Mouse (Mus musculus) mature B cell (primary cell): ENCODE data around the gene Efhd2.

Experiments
- in situ Hi-C: fragments of 300-500 bp; cut with MboI; formaldehyde crosslinking; loops from 2 replicates; pipeline ENCODE4 v1.14.3; 2019

The Efhd2 gene

DNA sequence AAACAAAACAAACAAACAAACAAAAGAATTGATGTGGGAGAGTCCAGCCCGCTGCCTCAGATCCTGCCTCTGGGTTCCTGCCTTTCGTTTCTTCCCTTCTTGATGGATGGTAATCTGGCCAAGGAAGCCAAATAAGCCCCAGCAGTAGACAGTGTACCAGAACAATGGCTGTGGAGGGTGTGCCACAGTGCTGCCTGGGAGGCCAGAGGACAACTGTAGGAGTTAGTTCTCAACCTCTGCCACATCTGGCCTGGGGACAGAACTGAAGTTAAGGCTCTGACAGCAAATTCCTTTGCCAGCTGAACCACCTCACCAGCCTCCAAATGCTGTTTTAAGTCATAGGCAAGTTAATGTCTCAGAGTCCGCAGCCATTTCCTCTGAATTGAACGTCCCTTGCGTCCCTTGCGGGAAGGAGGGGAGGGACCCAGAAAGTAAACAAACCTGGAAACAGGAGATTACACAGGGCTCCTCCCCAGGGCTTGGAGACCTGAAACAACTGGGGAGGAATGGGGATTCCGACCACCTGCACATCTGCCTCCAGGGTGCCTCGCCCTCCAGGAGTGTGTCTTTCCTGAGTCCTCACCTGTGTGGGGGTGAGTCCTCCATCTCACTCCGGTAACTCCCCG lies 6.7 kb upstream of the Efhd2 start:
- in situ Hi-C loops: no loop called here

DNA sequence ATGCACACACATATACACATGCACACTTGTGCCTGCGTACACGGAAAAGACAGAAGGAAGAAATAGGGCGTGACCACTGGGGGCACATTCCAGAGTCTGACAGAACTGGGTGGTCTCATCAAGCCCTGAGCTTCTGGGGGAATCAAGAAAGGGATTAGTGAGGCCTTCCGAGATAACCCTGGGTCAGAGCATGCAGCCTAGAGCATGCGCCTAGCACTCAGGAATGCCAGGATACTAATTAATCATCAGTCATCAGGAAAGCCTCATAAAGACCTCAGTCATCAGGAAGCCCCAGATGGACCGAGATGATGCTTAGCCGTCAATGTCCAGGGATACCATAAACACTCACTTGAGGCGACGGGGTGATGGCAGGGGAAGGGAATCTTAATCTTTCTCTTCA lies 5.2 kb upstream of the Efhd2 start:
- in situ Hi-C loops: no loop called here

DNA sequence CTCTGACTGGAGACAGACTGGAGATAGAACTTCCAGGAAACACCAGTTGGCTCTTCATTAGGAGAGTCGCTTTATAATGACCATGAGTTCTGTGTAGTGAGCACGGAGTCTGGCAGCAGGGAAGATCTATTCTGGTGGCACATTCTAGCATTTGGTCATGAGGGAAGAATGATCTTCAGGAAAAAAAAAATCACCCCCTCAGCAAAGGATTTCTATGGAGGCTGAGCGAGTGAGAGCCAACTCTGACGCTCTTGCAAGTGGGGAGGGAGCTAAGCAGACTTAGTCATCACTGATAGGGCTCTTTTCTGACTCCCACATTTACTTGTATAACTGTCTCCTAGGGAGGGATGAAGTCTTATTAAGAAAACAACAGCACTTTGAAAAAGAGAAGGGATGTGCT lies 4.4 kb upstream of the Efhd2 start:
- in situ Hi-C loops: no loop called here

DNA sequence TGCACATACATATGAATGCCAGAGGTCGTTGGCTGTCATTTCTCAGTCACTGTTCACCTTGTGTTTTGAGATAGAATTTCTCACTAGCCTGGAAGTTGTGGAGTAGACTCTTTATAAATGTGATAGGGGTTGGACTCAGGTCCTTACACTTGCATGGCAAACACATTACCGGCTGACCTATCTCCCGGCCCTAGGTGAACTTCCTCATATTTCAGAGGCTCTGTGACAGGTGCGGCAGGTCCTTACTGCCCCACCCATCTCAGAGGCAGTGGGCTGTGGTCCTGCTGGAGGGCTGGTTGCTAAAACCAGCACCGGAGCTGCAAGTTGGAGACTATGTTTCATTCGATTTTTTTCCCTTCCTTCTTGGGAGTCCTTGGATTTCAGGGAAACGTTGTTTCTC lies 3.9 kb upstream of the Efhd2 start:
- in situ Hi-C loops: no loop called here

DNA sequence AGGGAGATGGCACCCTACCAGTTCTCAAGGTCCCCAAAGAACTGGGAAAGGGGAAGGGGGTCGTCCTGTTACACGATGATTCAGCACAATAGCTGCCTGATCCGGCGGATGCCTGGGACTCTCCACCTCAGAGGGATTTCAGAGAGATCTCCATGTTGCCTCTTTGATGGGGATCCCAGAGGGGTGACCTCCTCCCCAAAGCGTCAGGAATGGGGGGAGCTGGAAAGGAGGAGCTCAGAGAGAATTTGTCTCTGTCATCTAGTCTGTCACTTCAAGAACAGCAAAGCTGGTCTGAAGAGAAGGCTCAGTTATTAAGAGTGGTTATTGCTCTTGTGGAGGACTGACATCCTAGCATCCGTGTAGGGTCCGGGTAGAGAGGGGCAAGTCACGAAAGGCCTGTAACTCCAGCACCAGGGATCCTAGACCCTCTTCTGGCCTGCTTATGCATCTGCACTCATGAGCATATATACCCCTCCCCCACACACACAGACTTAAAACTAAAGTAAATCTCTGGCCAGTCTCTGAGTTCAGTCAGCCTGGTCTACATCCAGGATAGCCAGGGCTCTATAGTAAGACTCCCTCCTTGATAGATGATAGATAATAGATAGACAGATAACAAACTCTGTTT lies 875 bp upstream of the Efhd2 start:
- in situ Hi-C loops: no loop called here

DNA sequence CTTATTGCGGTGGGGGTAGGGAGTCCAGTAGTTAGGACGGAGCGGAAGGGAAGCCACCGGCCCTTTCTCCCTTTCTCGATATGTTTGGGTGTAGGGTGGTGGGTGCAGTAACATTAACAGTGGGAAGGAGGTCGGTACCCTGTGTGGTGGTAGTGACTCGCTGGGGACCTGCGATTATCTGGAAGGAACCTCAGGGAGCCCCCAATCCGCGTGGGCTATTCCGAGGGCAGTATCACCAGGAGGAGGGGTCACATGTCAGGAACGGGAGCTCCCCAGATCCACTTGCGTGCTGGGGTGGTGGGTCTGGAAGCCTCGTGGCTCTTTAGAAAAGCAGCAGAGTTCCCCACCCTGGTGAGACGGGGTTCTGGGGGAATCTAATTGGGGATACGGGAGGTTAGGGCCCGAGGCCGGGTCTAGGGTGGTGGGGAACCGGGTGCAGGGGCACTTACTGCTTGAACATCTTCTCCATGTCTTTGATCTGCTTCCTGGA lies 564 bp downstream of the Efhd2 start:
- in situ Hi-C loops: no loop called here

DNA sequence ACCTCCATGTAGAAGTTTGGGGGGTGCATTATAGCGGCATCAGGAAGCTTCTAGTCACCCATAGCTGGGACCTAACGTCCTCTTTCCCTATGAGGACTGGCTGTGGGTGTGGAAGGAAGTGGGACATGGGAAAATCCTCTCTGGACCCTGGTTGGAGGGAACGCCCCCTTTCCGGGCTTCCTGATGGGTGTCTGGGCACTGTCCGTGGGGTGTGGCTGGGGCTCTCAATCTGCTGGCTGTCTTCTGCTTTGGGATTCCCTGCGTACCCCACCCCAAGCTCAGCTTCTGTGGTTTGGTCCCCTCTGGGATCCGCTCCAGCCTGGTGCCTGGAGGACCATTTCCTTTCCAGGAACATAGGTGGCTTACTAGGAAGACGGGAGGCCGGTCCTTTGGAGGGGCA lies 1.7 kb downstream of the Efhd2 start:
- in situ Hi-C loops: no loop called here

DNA sequence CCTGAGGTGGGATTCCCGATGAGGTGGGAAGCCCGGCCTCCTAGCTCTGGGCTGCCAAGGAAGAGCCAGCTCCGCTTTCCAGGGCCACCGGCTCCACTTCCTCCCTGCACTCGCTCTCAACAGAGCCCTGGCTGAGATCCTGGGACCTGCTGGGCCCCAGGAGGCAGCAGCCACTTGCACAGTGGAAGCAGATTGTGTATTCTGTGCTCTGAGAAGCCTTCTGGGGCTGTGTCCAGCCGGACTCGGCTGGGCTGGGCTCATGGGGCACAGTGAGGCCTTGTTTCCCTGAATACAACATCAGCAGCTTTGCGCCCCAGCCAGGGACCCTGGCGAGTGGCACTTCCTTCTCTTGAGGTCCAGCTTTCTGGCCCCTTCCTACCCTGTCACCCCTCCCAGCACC lies 2.8 kb downstream of the Efhd2 start:
- in situ Hi-C loops: no loop called here

DNA sequence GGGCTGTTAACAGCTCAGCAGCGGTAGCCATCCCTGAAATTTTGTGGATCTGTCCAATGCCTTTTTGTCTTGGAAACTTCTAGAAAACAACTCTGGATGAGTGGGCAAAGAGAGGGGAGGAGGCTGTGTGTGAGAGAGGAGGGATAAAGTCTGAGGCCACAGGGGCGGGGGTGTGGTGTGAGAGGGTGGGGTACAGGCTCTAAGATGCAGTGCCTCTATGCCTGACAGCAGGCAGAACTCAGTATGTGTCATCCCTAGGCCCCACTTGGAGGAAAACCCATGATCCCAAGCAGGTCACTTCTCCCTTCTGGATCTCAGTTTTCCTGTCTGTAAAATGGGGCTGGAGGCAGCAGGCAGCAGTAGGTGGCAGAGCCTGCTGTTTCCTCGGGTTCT lies 3.4 kb downstream of the Efhd2 start:
- in situ Hi-C loops: no loop called here

DNA sequence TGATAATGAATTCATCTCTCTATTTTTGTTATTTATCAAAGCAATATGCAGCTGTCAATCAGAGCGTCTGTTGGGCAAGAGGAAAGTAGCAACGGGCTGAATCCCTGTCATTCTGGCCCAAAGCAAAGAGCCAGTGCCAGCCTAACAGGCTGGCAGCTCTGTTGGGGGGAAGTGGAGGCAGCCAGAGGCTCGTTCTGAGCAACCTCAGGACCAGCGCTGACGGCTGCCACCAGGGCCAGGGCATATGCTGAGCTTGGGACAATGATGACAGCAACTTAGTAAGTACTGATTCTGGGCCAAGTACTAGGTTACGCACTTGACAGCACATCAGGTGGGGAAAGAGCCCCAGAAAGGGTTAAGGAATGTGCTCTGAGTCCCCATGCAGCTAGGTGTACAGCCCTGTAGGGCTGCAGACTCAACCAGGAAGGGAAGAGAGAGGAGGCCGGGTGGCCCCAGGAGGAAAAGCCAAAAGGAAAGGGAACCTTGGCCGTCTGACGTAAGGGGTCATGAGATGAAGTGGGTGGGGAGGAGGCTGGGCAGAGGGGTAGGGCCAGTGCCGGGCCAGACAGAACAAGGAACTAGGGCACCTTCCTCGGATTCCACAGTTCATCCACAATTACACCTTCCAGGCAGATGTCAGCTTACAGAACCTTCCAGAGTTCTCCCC lies 3.9 kb downstream of the Efhd2 start:
- in situ Hi-C loops: no loop called here

DNA sequence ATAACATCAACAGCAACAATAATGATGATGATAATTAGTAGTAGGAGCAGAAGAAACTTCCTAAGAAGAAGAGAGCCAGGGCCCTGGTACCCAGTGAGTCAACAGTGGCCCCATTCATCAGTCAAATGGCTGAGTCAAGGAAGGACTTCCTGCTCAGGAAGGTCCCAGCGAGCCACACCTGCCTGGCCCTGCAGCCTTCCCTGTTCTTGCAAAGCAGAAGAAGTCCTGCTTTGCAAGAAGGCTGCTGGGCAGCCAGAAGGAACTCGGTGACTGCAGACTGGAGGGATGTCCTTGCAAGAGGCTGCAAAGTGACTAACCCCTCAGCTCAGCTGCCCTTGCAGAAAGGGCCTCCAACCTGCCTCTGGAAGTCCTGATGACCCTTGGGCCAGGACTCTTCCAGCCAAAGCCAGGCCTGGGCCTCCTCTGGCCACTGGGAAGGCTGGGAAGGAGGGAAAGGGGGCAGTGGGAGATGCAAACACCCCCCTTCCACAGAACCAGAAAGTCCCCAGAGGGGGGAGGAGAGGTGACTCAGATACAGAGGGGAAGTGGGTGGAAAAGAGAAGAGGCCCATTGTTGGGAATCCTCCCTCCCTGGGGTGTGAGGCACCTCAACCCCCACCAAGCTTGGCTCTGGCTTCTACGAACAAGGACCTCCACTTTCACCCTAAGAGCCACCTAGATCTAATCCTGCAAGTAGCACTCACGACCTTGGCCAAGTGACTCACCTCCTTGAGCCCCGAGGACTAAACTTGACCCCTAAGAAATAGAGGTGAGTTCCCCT lies 5.1 kb downstream of the Efhd2 start:
- in situ Hi-C loops: no loop called here

DNA sequence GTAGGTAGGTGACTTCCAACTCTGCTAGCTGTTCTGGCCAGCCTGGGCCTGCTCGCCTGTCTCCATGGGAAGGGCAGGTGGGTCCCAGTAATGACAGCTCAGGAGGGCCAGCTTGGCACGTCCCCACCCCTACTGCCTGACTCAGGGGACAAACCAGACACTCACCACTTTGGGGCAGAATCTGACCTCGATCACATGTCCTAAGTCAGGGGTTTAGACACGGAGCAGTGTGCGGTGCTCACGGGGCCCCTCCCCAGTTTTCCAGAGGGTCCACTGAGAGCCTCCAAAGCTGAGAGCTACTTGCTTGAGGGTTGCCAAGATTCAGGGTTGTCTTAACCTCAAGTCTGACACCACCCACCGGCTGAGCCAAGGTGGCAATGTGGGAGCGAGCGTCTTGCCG lies 6.7 kb downstream of the Efhd2 start:
- in situ Hi-C loops: no loop called here

DNA sequence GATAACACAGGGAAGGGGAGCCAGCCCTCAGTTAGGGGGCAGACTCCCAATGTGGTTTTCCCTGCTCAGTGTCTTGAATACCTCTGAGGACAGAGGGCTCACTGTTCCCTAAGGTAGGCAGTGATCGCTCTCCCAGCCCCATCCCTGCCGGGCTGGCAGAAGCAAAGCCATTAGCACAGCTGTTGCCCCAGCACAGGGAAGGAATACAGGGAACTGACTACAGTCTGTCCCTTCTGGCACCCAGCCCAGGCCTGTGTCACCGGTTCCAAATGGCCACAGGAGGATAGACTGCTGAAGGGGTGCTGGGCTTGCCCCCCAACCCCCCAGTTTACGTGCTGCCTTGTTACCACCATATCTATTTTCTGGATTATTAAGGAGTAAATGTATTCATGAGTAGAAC lies 7.2 kb downstream of the Efhd2 start:
- in situ Hi-C loops: no loop called here

DNA sequence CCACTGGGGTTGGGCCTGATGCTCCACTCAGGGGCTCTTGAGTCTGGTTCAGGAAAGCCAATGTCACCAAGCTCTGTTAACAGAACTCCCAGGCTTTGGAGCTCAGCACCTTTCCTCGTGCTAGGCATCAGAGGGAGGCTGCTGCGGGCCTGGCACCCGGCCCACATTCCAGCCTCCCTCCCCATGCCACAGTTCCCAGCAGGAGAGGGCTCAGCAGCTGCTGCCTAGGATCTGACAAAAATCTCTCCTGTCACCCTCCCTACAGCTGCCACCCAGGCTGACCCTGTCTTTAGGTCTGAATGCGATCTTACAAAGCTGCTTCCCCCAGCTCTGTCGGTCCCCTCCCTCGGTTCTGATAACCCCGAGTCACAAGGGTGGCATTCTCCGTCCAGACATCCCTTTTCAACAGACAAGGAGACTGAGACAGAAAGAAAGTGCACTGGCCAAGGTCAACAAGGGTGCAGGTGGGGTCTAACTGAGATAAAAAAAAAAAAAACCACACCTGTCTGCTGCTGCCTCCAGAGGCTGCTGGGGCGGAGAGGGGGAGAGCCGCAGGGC lies 7.7 kb downstream of the Efhd2 start:
- in situ Hi-C loops: no loop called here

DNA sequence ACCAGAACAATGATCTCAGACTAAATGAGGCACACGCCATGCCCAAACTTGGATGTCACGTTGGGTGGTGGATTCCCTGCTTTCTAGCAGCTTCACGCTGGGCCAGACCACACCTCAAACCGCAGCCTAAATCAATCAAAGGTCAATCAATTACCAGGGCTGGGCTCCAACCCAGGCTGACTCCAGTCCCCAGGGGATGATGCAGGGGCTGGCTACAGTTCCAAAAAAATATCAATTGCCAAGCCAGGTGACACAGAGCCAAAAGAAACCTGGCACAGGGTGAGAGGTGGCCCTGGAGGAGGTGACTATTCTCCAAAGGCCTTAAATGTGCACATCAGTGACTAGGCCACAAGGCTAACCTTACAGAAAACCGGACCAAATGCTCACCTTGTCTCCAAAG lies 9.1 kb downstream of the Efhd2 start:
- in situ Hi-C loops: no loop called here

DNA sequence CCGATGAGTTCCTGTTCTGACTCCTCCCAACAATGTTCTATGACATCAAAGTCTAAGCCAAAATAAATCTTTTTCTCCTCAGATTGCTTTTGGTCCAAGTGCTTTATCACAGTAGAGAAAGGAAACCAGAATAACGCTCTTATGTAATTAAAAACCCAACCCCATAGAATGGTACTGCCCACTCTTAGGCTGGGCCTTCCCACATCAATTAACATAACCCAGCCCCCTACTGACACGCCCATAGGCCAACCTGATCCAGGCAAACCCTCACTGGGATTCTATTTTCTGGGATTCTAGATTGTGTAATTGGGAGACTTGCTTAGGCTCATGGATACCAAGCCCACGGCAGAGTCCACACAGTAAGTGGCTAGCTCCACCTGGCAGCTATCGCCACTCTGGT lies 9.7 kb downstream of the Efhd2 start:
- in situ Hi-C loops: no loop called here

DNA sequence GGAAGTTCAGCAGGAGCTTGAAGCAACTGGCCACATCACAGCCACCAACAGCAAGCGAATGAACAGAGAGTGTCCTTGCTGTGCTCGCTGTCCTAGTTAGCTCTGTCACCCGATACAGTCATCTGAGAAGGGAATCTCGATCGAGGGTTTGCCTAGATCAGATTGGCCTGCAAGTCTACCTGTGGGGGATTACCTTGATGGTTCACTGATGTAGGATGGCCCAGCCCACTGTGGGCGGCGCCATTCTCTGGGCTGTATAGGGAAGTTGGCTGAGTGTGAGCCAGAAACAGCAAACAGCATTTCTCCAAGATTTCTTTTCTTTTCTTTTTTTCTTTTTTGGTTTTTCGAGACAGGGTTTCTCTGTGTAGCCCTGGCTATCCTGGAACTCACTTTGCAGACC lies 10.2 kb downstream of the Efhd2 start:
- in situ Hi-C loops: no loop called here

DNA sequence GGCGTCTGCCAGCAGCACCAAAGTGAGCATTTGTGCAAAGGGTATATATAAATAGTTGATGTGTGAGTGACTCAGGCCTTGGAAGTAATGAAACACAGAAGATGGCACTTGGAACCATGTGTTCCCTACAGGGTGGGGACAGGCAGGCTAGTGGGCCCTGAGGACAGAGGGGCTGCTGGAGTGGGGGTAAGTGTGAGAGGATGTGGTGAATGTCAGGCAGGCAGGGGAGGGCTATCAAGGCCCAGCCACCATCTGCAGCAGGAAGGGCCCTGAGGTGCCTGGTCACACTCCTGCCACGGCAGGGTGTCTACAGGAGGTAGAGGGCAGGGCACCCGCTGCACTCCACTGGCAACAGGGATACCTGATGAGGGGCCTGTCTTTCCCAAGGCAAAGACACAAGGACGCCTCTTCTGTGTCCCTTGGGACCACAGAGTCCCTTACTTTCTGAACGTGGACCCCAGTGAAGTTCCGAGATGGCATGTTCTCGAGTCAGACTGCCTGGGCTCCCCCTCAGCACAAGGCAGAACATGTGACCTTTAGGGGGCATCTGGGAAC lies 10.9 kb downstream of the Efhd2 start:
- in situ Hi-C loops: no loop called here

DNA sequence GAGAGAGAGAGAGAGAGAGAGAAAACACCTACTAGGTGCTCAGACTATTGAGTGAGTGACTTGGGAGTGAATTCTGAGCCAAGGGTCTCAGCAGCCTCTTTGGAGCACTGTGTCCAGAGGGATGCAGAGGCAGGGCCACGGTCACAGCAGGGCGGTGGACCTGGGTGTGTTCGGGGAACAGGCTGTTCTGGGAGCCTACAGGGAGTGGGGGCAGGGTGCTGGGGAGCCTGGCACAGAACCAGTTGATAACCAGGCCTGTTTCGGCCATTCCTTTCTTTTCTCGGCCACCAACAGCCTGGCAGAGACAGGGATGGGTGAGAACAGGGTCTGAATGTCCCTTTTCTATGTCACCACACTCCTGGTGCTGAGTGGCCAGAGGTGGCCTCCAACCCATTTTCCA lies 11.9 kb downstream of the Efhd2 start:
- in situ Hi-C loops: no loop called here

DNA sequence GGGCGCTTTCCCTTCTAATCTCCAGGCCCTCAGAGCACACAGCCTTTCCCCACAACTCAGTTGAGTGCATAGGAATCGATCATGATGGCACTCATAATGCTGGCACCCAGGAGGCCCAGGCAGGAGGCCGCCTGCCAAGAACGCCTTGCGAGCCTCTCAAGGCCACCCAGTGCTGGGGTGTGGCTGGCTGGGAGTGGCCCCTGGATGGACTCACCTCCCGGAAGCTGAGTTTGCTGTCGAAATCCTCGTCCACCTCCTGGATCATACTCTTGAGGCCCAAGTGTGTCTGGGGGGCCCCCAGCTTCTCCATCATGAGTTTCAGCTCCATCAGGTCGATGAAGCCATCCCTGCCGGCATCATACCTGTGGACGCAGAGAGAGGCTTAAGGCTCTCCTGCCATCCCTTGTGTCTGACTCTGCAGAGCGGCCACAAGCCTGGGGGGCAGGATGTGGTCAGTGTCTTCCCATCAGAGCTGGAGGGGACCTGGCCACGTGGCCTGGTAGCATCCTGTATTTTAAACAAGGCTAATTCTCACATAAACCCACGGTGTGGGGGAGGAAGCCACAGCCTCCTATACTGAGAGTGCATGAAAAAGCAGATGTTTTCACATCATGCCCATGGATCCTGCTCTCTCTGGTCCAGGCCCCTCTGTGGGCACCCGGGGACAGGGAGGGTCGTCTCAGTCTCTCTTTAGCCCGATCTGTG lies 13.0 kb downstream of the Efhd2 start:
- in situ Hi-C loops: no loop called here

DNA sequence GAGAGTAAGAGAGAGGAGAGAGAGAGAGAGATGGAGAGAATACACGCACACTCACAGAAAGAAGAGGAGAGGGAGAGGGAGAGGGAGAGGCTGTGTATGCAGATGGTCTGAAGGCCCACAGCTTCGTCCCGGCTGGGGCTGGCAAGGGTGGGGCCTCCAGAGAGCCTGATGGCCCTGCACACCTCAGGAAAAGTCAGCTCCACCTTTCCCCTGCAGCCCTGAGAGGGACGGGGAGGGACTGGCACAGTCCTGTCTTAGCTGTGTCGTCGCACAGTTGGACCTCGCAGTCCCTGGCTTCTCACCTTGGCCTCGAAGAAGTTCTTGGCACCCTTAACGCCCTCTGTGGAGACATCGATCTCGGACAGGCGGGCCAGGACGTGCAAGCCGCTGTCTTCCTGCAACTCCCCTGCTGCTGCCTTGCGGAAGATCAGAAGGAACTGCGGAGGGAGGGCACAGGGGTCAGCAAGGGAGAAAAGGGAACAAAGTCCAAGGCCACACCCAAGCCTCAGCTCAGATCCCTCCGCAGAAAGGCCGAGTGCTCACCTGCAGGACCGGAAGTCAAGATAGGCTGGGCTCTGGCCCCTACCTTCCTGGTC lies 14.4 kb downstream of the Efhd2 start:
- in situ Hi-C loops: no loop called here
